Comparison of ENCODE assay signal across 18 mouse cellular contexts in the genomic region with DNA sequence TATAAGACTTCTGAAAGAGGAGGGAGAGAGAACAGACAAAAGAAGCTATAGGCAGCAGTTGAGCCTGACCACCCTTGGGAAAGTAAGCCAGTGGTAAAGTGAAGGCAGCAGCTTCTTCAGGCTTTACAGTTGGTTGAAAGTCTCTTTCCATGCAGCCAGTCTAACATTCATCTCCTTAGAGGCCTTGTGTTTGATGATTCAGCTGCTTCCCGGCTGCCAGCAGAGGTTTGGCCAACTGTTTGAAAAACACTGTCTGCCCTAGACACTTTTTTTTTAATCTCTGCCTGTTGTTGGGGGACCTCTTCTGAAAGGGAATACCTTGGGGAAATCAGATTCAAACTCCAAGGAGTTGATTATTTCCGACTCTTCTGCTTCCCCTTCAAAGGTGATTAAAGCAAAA.
"Had no signal": no experiment of that assay in that cellular context is flagged by ENCODE, and none has a peak within 500 bp of the region (broad histone marks: within the 10 kb centered on the region; RNA-seq: fewer than 3 reads in every experiment).

No protein-coding gene starts in this region.

- H3K36me3 ChIP-seq: liver, embryonic 13.5 days; neural tube, embryonic 12.5 days; stomach, embryonic 15.5 days had no signal

- H3K9me3 ChIP-seq: liver, embryonic 13.5 days; neural tube, embryonic 12.5 days; stomach, embryonic 15.5 days had no signal

- H3K9ac ChIP-seq: liver, embryonic 13.5 days; neural tube, embryonic 12.5 days; stomach, embryonic 15.5 days had no signal

- H3K27me3 ChIP-seq: liver, embryonic 13.5 days; neural tube, embryonic 12.5 days; stomach, embryonic 15.5 days had no signal

- DNase-seq: kidney, postnatal 25 days; layer of hippocampus, adult 9-11 months; layer of hippocampus, postnatal 36 days; liver, embryonic 13.5 days; lung, adult 2 months; lung, postnatal 14 days; lung, postnatal 4 days; midbrain, embryonic 14.5 days; retina, postnatal 1 day; right cerebral cortex, postnatal 25 days; spleen, adult 18-20 months; thymus, postnatal 25 days had no signal

- H3K27ac ChIP-seq: kidney, postnatal 0 days; layer of hippocampus, adult 2 months; left cerebral cortex, adult 2 months; liver, embryonic 13.5 days; neural tube, embryonic 12.5 days; stomach, embryonic 15.5 days had no signal

- H3K4me3 ChIP-seq: layer of hippocampus, adult 2 months; left cerebral cortex, adult 2 months; liver, embryonic 13.5 days; neural tube, embryonic 12.5 days; stomach, embryonic 15.5 days had no signal

- H3K4me1 ChIP-seq: liver, embryonic 13.5 days; neural tube, embryonic 12.5 days; stomach, embryonic 15.5 days had no signal

- H3K4me2 ChIP-seq: liver, embryonic 13.5 days; midbrain, embryonic 11.5 days; neural tube, embryonic 12.5 days; stomach, embryonic 15.5 days had no signal
